Mouse (Mus musculus) midbrain, embryonic 13.5 days (tissue): Measurements from ENCODE around the gene Bco2. TPM values are rescaled to one million over a fixed set of nuclear protein-coding genes. Genes with fewer than 3 reads are reported as not detected.

Experiments used
- ATAC-seq: fragments of 200-750 bp; cut with Nextera tagmentation; 2 replicates; pipeline ENCODE4 v1.8.0; 2017; ENCODE audit warnings: mild to moderate bottlenecking, moderate TSS enrichment, moderate library complexity
- H3K27ac ChIP-seq: fragments of 300-500 bp; sonication (generic); 2 replicates; pipeline ENCODE4 v1.5.1; 2015; ENCODE audit warnings: inconsistent platforms, mild to moderate bottlenecking, moderate library complexity
- H3K27me3 ChIP-seq: fragments of 300-500 bp; sonication (generic); 2 replicates; pipeline ENCODE4 v1.6.1; 2015; ENCODE audit warnings: mild to moderate bottlenecking, inconsistent platforms
- H3K36me3 ChIP-seq: fragments of 300-500 bp; sonication (generic); 2 replicates; pipeline ENCODE4 v1.6.1; 2015; ENCODE audit warnings: mild to moderate bottlenecking, inconsistent platforms
- H3K4me1 ChIP-seq: fragments of 300-500 bp; sonication (generic); replicated peaks from 2 replicates; pipeline ENCODE4 v1.6.1; 2015; ENCODE audit warnings: inconsistent platforms
- H3K4me2 ChIP-seq: fragments of 300-500 bp; sonication (generic); replicated peaks from 2 replicates; pipeline ENCODE4 v1.6.1; 2015; ENCODE audit warnings: moderate library complexity, mild to moderate bottlenecking, inconsistent platforms
- H3K4me3 ChIP-seq: fragments of 300-500 bp; sonication (generic); replicated peaks from 2 replicates; pipeline ENCODE4 v1.5.1; 2015; ENCODE audit warnings: mild to moderate bottlenecking, inconsistent platforms
- H3K9ac ChIP-seq: fragments of 300-500 bp; sonication (generic); replicated peaks from 2 replicates; pipeline ENCODE4 v1.6.1; 2015; ENCODE audit warnings: mild to moderate bottlenecking, inconsistent platforms
- H3K9me3 ChIP-seq: fragments of 300-500 bp; sonication (generic); 2 replicates; pipeline ENCODE4 v1.6.1; 2016; ENCODE audit warnings: mild to moderate bottlenecking, inconsistent platforms
- WGBS: fragments of 180-500 bp; shearing (Covaris S2); methylation state at CpG from one replicate; pipeline ENCODE4 v1.1.7; 2015; 5-methylcytosine and 5-hydroxymethylcytosine counted together
- polyA plus RNA-seq: library from polyadenylated mRNA; unstranded; fragments of >200 nt; fragmentation: Nextera tagmentation; extraction: Ambion mirVana; gene quantifications from 2 replicates; pipeline ENCODE4 v1.2.1, GENCODE M21; 2015

Gene Bco2
- polyA plus RNA-seq, 1 experiment from 2014 or later = 0.28 TPM

DNA sequence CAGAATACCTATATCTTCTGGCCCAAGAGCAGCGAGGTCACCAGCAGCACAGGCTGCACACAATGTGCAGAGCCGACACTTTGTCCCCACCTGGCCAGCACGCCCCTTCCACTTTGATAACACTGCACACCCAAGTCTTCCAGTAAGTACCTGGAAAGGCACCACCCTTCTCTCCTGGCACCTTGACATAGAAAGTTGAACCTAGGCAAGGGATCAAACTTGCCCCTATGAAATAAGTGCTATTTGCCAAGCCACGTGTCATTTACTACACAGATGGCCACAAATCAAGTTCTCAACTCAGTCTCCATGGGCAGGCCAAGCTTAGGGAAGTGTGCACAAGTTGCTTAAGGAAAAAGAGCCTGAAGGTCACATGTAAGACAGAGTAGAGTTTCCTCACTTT is 32.0 kb upstream of the Bco2 start:
- ATAC-seq = no peak
- Histone ChIP-seq H3K27ac (no peak overlapping the region), H3K9me3 (no peaks in the 10 kb centered on the region), H3K9ac (no peak overlapping the region), H3K4me2 (no peak overlapping the region), H3K27me3 (no peaks in the 10 kb centered on the region), H3K36me3 (no peaks in the 10 kb centered on the region), H3K4me1 (no peaks in the 10 kb centered on the region), H3K4me3 (no peak overlapping the region)
- WGBS = 77% methylated on average over 4 of the region's 4 CpGs

DNA sequence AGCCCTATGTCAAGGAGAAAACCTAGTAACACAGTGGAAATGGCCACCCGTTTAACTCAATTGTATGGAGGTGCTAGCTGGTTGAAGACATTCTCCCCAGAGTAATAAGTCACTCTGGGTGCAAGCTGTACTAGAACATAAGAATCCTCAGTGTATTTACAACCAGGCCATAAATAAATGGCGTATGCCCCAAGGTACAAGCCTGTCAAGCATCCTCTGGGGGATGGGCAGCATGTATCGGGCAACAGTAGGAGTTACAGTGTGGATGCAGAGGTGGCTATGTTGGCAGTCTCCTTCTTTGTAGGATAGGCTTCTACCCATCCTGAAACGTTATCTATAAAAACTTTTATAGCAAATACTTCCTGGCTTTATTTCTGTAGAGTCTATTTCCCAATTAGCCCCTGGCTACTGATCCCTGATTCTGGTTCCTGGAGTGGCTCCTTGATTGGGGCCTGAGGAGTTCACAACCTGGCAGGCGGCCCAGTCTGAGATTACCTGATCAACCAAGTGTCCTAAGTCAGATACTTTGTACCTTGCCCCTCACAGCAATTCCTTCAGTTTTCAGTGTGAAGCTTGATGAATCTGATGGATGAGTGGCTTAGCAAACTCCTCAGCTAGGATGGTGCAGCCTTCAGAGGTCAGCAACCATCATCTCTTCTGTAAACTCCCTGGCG is 30.3 kb upstream of the Bco2 start:
- no peak overlapping the region for H3K4me3 ChIP-seq
- H3K9me3 ChIP-seq = no peaks in the 10 kb centered on the region
- no peak overlapping the region for H3K4me2 ChIP-seq
- no peak for ATAC-seq
- no peak overlapping the region for H3K27ac ChIP-seq
- no peaks in the 10 kb centered on the region for H3K27me3 ChIP-seq
- H3K9ac ChIP-seq = no peak overlapping the region
- WGBS = 87% methylated on average over 6 of the region's 6 CpGs
- H3K4me1 ChIP-seq = 0 out of 2 replicates have a peak, but pooled peaks cover 3% of the 10 kb centered on the region
- no peaks in the 10 kb centered on the region for H3K36me3 ChIP-seq

DNA sequence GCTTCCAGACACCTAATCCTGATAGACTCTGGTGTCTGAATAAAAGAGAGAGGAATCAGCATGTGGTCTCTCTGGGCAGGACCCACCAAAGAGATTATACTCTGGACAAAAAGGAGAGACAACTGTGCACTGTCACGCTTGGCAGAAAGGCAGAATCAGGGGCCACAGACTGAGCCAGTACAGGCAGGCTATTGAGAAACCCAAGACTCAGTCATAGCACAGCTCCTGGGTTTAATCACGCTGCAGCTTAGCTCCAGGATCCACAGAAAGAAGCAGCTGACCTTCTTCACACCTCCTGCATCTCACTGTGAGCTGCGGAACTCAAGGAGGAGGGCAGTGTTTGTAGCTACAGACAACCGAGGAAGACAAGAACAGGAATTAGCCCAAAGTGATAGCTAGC is 25.4 kb upstream of the Bco2 start:
- H3K27me3 ChIP-seq = no peaks in the 10 kb centered on the region
- no peak overlapping the region for H3K4me2 ChIP-seq
- 16% methylated on average over 4 of the region's 4 CpGs for WGBS
- no peak overlapping the region for H3K9ac ChIP-seq
- no peaks in the 10 kb centered on the region for H3K36me3 ChIP-seq
- H3K27ac ChIP-seq = no peak overlapping the region
- H3K9me3 ChIP-seq = no peaks in the 10 kb centered on the region
- ATAC-seq = no peak
- no peak overlapping the region for H3K4me3 ChIP-seq
- H3K4me1 ChIP-seq = 0 out of 2 replicates have a peak, but pooled peaks cover 3% of the 10 kb centered on the region

DNA sequence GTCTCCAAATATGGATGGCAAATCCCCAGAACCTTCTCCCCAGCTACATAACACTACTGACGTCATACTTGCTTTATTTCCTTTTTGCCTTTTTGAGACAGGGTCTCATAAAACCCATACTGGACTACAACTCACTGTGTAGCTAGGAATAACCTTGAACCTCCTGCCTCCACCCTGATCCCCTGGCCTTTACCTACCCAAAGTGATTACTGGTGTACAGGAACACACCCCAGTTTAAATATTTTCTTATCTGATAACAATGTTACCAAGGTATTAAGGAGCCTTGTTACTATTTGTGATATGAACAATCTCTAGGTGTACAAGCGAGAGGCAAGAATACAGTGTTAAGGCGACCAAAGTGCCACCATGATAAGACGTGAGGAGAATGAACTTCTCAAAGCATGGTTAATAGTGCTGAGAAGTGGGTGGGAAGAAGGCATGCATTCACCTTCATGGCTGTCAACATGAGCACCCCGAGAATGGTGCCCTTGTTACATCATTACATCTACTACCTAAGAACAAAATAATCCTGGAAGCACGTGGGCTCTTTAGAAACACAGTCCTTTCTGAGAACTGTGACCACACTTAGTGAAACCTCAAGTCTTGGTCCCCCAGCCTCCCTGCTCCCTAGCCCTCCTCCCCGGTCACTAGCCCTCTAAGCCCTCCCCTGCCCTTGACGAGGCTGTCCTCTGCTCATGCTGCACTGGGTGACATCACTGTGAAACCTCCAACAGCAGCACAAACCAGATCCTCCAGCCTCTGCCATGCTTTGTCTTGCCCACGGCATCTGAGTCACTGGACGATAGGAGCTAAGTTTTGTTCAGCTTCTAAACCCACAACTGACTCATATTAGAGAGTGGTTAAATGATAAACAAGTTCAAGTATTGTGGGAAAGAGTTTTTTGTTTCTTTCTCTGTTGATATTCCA is 14.9 kb upstream of the Bco2 start:
- H3K4me2 ChIP-seq = no peak overlapping the region
- no peaks in the 10 kb centered on the region for H3K9me3 ChIP-seq
- no peak overlapping the region for H3K4me3 ChIP-seq
- no peak for ATAC-seq
- H3K27ac ChIP-seq = no peak overlapping the region
- H3K9ac ChIP-seq = no peak overlapping the region
- 83% methylated on average over 10 of the region's 10 CpGs for WGBS
- no peaks in the 10 kb centered on the region for H3K36me3 ChIP-seq
- H3K27me3 ChIP-seq = no peaks in the 10 kb centered on the region
- H3K4me1 ChIP-seq = no peaks in the 10 kb centered on the region

DNA sequence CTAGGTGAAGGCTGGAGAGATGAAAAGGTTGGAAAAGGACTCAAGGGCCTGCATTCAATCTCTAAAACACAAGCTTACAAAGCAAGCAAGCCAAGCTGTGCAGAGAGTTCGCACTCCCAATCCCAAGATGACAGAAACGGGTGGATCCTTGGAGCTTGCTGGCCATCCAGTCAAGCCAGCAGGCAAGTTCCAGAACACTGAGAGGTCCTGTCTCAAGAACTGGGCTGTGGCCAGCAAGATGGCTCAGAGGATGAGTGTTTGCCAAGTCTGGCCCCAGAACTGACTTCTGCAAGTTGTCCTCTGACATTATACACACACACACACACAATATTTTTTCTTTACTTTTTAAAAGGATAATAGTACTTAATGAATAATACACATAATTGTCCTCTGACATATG is 12.9 kb upstream of the Bco2 start:
- H3K4me3 ChIP-seq = no peak overlapping the region
- no peaks in the 10 kb centered on the region for H3K4me1 ChIP-seq
- H3K9ac ChIP-seq = no peak overlapping the region
- no peak overlapping the region for H3K27ac ChIP-seq
- H3K27me3 ChIP-seq = no peaks in the 10 kb centered on the region
- ATAC-seq = no peak
- no peaks in the 10 kb centered on the region for H3K9me3 ChIP-seq
- H3K36me3 ChIP-seq = no peaks in the 10 kb centered on the region
- H3K4me2 ChIP-seq = no peak overlapping the region
- 84% methylated on average over 2 of the region's 2 CpGs for WGBS

DNA sequence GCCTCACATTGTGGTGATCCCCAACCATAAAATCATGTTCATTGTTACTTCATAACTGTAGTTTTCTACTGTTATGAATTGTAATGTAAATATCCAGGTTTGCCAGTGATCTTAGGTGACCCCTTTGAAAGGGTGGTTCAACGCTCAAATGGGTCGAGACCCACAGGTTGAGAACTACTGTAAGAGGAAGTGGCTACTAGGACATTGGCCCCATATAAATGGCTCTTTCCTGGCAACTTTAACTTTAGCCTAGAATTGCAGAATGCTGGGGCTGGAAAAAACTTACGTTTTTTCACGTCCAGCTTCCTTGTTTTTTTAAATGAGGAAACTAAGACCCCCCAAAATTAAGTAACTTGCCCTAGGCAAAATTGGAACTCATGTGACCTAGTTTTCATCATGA is 12.4 kb upstream of the Bco2 start:
- H3K36me3 ChIP-seq = no peaks in the 10 kb centered on the region
- H3K4me3 ChIP-seq = no peak overlapping the region
- H3K27me3 ChIP-seq = no peaks in the 10 kb centered on the region
- WGBS = 88% methylated on average over 4 of the region's 4 CpGs
- H3K4me2 ChIP-seq = no peak overlapping the region
- H3K9ac ChIP-seq = no peak overlapping the region
- no peaks in the 10 kb centered on the region for H3K9me3 ChIP-seq
- no peaks in the 10 kb centered on the region for H3K4me1 ChIP-seq
- no peak for ATAC-seq
- no peak overlapping the region for H3K27ac ChIP-seq

DNA sequence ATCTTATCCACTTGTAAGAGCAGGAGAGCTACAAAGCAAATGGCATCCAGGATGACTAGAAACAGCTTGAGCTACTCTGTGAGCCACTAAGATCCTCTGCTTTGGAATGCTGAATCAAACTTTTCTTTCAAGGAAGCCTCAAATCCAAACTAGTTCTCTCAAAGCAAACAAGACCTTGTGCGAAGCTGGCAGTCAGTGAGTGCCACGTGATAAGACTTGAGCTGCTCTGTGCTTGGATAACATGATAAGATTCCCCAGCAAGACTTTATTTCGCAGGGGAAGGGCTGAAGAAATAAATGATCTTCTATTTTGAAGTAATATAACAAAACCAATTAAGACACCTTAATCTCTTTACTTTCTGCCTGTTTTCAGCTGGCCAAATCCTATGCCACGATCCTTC is 11.0 kb upstream of the Bco2 start:
- Histone ChIP-seq H3K9ac (no peak overlapping the region), H3K4me2 (no peak overlapping the region), H3K36me3 (peaks cover 5% of the 10 kb centered on the region; the same call in 1 of the 2 replicates), H3K27me3 (no peaks in the 10 kb centered on the region), H3K4me3 (no peak overlapping the region), H3K9me3 (peaks cover 2% of the 10 kb centered on the region; the same call in 1 of the 2 replicates), H3K4me1 (no peaks in the 10 kb centered on the region), H3K27ac (no peak overlapping the region)
- 87% methylated on average over 4 of the region's 4 CpGs for WGBS
- no peak for ATAC-seq

DNA sequence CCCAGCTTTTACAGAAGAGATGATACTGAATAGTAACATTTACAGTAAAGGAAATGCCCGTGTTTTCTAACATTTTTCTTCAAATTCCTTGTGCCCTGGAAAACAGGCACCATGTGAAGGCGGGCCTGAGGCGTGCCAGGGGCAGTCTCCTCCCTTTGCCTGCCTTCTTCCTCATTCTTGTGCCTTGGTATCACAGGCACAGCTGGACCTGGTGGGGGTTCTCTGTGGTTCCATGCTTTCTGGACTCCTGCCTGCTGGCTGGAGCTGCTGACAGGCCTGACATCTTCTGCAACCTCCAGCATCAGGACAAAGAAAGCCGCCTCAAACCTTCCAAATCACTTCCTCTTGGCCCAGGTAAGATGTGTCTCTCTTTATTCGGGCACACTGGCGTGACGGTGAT is 10.2 kb upstream of the Bco2 start:
- Histone ChIP-seq H3K9me3 (peaks cover 4% of the 10 kb centered on the region; the same call in 1 of the 2 replicates), H3K4me2 (no peak overlapping the region), H3K27me3 (no peaks in the 10 kb centered on the region), H3K4me1 (no peaks in the 10 kb centered on the region), H3K27ac (no peak overlapping the region), H3K9ac (no peak overlapping the region), H3K4me3 (no peak overlapping the region), H3K36me3 (peaks cover 5% of the 10 kb centered on the region; the same call in 1 of the 2 replicates)
- WGBS = 85% methylated on average over 7 of the region's 7 CpGs
- ATAC-seq = no peak

DNA sequence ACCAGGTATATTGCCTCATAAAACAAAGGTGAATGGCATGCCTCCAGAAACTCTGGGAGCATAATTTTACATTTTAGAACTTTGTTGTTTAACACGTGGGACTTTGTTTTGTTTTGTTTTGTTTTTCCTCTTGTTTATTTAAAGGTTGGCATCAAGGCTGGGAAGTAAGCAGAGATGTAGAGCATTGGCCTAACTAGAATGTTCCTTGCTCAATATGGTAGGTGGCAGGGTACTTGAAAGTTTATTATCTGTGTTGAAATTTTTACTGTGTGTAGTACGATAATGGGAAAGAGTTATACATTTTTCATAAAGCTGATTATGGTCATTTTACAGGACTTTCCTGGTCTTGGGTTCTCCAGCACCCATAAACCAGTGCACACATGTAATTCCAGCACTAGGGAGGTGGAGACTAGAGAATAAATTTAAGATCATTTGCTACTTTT is 7.0 kb upstream of the Bco2 start:
- no peak for ATAC-seq
- H3K9ac ChIP-seq = no peak overlapping the region
- no peaks in the 10 kb centered on the region for H3K4me1 ChIP-seq
- H3K4me3 ChIP-seq = no peak overlapping the region
- H3K27me3 ChIP-seq = no peaks in the 10 kb centered on the region
- no peak overlapping the region for H3K4me2 ChIP-seq
- peaks cover 5% of the 10 kb centered on the region; the same call in 1 of the 2 replicates for H3K36me3 ChIP-seq
- H3K9me3 ChIP-seq = peaks cover 4% of the 10 kb centered on the region; the same call in 1 of the 2 replicates
- H3K27ac ChIP-seq = no peak overlapping the region
- WGBS = 90% methylated on average over 2 of the region's 2 CpGs

DNA sequence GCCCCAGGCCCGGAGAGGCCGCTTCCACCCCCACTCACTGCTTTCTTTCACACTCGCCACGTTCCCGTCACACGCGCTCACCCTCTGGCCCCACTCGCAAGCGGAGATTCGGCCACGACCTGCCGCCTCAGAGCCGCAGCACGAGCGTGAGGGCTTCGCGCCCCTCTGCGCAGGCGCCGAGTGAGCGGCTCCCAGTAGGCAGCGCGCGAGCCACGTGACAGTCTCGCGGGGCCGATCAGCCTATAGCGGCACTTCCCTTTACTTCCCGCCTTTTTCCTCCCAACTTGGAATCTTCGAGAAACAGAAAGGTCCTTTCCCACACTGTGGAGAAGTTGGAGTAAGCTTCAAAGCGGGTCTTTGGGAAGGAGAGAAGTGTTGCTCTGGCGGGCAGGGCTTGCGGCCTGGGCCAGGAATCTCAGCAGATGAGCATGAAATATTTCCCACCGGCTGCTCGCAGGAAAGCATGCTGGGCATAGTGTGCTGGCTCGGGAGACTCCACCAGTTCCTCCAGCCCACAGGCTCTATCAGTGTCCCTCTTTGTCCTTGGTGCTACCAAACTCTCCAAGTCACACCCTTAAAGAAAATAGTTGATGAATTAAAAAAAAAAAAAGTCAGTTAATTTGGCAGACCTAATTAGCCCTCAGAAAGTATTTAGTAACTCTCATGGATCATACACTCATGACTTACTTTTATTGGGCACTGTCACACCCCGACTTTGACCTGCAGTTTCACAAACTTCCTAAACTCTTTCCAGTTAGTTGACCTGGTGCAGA is 6.3 kb upstream of the Bco2 start, which contains the start of gene Tex12:
Tex12 (minus strand) TSS at position 181 of the 773 bp plus-strand sequence.
- no peak within 1 kb of the TSS for H3K9ac ChIP-seq
- peaks cover 5% of the 10 kb centered on the region; the same call in 1 of the 2 replicates for H3K36me3 ChIP-seq
- H3K4me1 ChIP-seq = no peaks in the 10 kb centered on the region
- no peaks in the 10 kb centered on the region for H3K27me3 ChIP-seq
- no peak within 1 kb of the TSS for H3K27ac ChIP-seq
- ATAC-seq = no peak
- no peak within 1 kb of the TSS for H3K4me2 ChIP-seq
- WGBS = 90% methylated on average over 38 of the region's 38 CpGs
- no peak within 1 kb of the TSS for H3K4me3 ChIP-seq
- peaks cover 4% of the 10 kb centered on the region; the same call in 1 of the 2 replicates for H3K9me3 ChIP-seq

DNA sequence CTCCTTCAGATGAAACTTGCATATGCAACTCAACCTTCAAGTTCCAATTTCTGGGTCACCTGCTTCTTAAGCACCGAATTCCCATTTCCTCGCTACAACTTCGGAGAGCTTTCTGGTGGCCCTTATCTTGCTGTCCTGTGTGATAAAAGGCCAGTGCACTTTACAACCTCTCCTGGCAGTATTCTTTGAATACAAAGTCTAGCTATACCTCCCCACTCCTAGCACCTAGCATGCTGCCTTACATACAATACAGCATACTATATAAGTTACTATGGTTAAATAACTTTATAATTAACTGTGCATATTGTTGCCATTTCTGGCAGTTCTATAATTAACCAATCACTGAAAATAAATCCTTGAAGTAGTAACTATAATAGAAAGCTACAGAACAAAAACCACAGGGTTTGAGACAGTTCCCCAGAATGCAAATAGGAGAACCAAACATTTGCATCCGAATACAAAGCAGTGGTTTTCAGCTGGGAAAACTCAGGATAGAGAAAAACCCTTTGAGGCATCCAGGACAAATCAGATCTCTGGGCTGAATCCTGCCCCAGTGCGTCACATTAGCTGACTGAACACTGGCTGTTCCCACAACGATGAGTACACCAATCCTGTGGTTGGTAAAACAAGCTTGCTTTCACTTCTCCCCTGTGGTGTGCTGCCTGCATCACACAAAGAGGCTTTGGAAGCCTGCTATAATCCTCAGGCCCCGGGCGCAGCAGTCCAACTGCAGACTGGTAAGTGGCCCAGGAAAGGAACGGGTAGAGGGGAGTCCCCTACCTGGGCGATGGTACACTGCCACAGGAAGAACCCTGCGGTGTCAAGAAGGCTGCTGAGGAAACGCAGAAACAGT is 514 bp downstream of the Bco2 start, which contains the start of gene Il18:
Il18 (plus strand) TSS at position 587 of the 853 bp plus-strand sequence.
- peak within 1 kb of the TSS; percentile 51 for H3K4me2 ChIP-seq
- peak within 1 kb of the TSS; percentile 85 for H3K27ac ChIP-seq
- H3K4me1 ChIP-seq = peaks cover 20% of the 10 kb centered on the region
- peak; percentile 99 for ATAC-seq
- no peaks in the 10 kb centered on the region for H3K9me3 ChIP-seq
- H3K36me3 ChIP-seq = no peaks in the 10 kb centered on the region
- H3K27me3 ChIP-seq = no peaks in the 10 kb centered on the region
- H3K9ac ChIP-seq = peak within 1 kb of the TSS; percentile 47
- 18% methylated on average over 12 of the region's 12 CpGs for WGBS
- H3K4me3 ChIP-seq = peak within 1 kb of the TSS; percentile 27
